Mouse (Mus musculus) left cerebral cortex, postnatal 4 days (tissue): ENCODE measurements around the gene Tnfsfm13. TPM values are rescaled to one million over a fixed set of nuclear protein-coding genes. Genes with fewer than 3 reads are reported as not detected.

Experiments used
- DNase-seq: peaks from one replicate; pipeline ENCODE4 v3.0.0-alpha.2; 2022
- intact Hi-C: fragments of 180-260 bp; cut with DNase I; formaldehyde crosslinking; loops from one replicate; pipeline ENCODE4 v1.15.1; 2025
- microRNA-seq: library from miRNA; unstranded; fragments of <30 nt; microRNA quantifications from one replicate; pipeline ENCODE4 v1.2.0, GENCODE M21; 2022
- total RNA-seq, 2 experiments: library from RNA; stranded (reverse); gene quantifications; 2 replicates each; pipeline ENCODE4 v1.2.3; 2021

Tnfsfm13 gene
- total RNA-seq, 2 experiments from 2014 or later, result 0.30 to 0.97 TPM

DNA sequence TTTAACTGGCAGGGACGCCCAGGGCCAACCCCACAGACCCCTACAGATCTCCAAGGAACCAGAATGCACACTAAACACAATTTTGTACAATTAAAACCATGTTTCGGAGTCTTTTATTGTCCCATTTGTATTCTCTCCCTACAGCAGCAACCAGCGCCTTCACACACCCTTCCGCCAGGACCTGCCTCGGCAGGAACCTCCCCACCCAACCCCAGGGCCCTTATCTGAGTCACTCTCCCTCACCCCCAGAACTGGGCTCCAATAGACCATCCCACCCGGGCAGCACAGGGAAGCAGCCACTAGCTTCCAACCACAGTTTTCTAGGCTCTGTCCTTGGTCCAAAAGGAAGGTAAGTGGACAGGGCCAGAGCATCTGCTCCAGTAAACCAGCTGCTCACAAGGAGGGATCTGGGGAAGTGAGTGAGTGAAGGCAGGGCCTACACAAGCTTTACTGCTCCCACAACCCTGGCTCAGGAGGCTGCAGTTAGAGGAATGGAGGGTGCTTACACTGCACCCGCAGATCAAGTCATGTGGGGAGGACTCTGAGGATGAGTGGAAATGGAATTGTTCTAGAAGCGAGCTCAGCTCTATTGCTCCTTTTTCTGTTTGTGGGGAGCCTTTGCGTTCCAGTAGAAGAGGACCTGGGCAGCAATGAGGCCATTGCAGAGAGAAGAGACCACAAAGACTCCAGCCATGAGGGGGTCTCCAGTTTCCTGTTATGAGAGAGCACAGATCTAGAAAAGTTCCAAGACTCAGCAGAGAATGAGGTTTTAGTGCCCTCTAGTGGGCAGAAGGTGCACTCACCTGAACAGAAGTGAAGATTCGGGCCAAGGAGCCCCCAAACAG is 39.1 kb downstream of the Tnfsfm13 start:
- no peak for DNase-seq
- intact Hi-C loops, result no loop called here

DNA sequence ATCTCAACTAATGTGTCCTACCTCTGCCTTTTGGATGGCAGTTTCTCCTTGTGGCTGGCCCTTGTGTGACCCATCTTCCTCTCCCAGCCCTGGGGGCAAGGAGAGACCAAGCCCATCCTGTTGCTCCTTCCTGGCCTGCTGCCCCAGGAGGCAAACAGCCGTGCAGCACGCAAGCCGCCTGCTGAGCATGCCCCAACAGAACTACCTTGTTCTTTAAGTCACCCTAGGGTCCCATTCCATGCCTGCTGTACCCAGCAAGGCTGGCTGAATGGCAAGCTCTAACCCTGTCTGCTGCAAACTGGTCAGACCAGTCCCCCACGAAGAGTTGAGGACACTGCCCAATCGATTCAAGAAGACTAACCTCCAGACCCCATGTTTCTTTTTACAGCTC is 39.8 kb downstream of the Tnfsfm13 start:
- DNase-seq, result no peak
- intact Hi-C loops, result no loop called here

DNA sequence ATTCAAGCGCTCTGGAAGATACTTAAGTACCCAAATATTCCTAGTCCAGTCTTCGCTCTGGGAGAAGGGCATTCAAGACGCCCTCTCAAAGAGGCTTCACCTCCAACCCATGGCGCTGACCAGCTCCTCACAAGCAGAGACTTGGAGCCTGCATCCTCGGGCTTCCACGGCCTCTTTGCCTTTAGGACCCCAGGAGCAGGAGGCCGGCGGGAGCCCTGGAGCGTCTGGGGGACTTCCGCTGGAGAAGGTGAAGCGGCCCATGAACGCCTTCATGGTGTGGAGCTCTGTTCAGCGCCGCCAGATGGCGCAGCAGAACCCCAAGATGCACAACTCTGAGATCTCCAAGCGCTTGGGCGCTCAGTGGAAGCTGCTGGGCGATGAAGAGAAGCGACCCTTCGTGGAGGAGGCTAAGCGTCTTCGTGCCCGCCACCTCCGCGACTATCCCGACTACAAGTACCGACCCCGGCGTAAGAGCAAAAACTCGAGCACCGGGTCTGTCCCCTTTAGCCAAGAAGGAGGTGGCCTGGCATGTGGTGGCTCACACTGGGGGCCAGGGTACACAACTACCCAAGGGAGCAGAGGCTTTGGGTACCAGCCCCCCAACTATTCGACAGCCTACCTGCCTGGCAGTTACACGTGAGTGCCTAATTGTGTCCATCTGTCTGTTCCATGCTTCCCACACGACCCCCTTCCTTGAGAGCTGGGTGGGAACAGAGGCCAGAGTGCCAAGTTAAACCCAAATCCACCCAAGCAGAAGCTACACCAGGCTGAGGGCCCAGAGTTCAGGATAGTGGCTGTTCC is 40.4 kb downstream of the Tnfsfm13 start, which contains the start of gene Sox15:
Gene Sox15, plus strand, starts transcription at position 51 of the 801 bp plus-strand sequence.
- intact Hi-C loops, result no loop called here
- DNase-seq, result peak; percentile 78

DNA sequence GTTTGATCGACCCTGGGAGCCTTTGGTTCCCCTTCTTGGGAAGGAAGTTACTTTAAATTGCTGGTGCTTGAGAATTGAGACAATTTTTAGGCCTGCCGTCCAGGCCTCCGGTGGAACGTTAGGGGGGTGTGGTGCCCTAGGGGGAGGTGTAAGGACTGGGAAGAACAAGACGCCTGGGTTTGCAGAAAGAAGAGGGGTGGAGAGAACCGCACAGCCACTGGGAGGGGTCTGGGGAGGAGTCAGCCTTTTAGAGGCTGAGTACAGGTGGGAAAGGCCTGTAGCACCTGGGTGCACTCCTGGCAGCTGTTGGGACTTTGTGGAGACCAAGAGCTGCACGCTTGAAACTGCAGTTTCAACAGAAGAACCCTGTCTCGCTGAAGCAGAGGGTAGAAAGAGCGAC is 41.1 kb downstream of the Tnfsfm13 start:
- intact Hi-C loops, result no loop called here
- DNase-seq, result no peak

DNA sequence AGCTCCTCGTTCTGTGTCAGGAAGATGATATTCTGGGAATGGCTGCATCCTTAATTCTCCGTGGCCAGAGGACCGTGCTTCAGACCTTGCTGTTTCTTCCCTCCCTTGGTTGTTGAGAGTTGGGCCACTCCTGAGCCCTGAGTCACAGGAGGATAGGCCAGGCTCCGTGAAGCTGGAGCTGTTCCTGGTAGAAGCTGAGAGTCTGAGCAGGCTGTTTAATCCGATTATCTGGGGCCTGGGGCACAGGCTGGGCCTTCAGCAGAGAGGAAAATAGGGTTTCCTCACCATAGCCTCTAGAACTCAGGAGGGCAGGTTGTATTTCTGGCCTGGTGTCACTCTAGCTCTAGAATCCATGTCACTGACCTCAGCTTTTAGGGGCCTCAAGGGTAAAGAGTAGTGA is 42.5 kb downstream of the Tnfsfm13 start:
- intact Hi-C loops, result no loop called here

DNA sequence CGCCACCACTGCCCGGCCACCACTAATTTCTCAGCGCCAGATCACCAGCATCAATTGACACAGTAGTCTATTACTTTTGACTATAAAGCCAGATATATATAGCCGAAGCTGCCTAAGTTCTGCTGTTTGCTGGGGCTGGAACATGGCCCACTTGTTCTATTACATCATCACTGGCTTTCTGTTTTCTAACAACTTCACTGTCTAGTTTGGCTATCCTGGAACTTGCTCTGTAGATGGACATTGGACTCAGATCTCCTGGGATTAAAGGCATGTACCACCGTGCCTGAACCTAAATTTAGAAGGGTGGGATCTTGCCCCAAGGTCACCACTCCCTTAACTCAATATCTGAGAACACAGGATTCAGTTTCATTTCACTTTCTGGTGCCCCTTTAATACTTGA is 50.0 kb downstream of the Tnfsfm13 start:
- no peak for DNase-seq
- intact Hi-C loops, result no loop called here

More for the DNA sequence above, 42.5 kb downstream of the Tnfsfm13 start:
- DNase-seq, result no peak

DNA sequence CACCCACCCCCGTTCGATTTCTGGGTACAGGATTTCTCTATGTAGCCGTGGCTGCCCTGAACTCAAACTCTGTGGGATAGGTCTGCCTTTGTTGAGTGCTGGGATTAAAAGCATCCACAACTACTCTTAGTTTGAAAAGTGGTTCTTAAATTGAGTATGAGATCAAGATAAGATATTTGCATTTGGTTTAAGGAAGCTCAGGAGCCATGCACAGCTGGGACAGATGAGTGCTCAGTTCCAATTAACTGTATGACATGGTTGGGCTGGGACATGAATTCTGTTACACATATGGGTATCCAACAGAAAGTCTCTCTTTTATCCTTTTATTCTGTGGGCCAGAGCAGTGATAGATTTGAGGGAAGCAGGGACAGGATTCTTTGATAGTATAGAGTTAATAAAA is 60.4 kb downstream of the Tnfsfm13 start:
- intact Hi-C loops, result no loop called here
- no peak for DNase-seq

DNA sequence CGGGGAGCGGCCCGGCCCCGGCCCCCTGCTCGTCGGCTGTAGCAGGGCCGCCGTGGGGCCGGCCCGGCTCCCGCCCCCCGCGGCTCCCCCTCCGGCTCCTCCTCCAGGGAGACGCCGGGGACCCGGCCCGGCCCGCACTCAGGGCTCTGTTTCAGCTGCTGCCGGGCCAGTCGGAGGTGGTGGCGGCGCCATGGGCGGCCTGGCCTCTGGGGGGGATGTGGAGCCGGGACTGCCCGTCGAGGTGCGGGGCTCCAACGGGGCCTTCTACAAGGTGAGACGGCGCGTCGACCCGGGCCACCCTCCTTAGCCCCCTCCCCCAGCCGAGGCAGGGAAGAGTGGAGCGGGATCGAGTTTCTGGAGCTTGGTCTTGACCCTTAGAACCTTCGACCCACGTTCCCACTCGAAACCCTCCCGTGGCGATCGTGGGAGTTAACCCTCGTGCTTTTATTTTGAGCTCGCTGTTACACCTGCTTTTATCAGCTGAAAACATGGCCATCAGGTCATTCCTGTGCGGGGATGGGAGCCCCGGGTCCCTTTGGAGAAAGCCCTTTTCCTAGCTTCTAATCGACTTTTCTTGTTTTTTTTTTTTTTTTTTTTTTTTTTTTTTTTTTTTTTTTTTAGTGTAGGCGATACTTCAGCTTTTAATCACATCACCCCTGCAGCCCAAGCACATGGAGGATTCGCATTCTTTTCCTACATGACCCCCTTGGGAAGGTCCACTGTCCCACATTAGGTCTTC is 62.6 kb downstream of the Tnfsfm13 start:
- intact Hi-C loops, result no loop called here
- DNase-seq, result no peak

Small RNA genes within 50 kb of the gene (microRNA-seq; reads per million reads assigned to microRNA genes)
- 7.8 reads per million, percentile 20 among the genes with 10 or more reads in this experiment for gene Mir1934
- gene Mir467f, result not detected

Other genes with a start within 250 kb of the Tnfsfm13 start
- gene Dnah2, start 147.0 kb downstream of the Tnfsfm13 start, total RNA-seq, result 1 to 10 TPM; 9.3 to 9.7 TPM
- 100 to 1,000 TPM; 180 to 225 TPM for gene Efnb3, start 135.9 kb downstream of the Tnfsfm13 start, total RNA-seq
- gene Wrap53, start 115.8 kb downstream of the Tnfsfm13 start, total RNA-seq, result 1 to 10 TPM; 8.5 to 8.6 TPM
- gene Trp53, start 115.7 kb downstream of the Tnfsfm13 start, total RNA-seq, result 10 to 100 TPM; 38.0 to 39.1 TPM
- gene Atp1b2, start 90.2 kb downstream of the Tnfsfm13 start, total RNA-seq, result 100 to 1,000 TPM; 166 to 200 TPM
- not detected for gene Shbg, start 78.2 kb downstream of the Tnfsfm13 start, total RNA-seq
- 10 to 100 TPM in 1 of 2 experiments, 1 to 10 TPM in 1; 8.7 to 12.4 TPM for gene Sat2, start 74.1 kb downstream of the Tnfsfm13 start, total RNA-seq
- 100 to 1,000 TPM in 1 of 2 experiments, 10 to 100 TPM in 1; 98.2 to 107 TPM for gene Fxr2, start 63.1 kb downstream of the Tnfsfm13 start, total RNA-seq
- not detected for gene Sox15, start 40.8 kb downstream of the Tnfsfm13 start, total RNA-seq
- gene Mpdu1, start 33.5 kb downstream of the Tnfsfm13 start, total RNA-seq, result 10 to 100 TPM; 83.6 to 85.3 TPM
- gene Cd68, start 29.9 kb downstream of the Tnfsfm13 start, total RNA-seq, result 1 to 10 TPM; 7.1 to 8.5 TPM
- 100 to 1,000 TPM; 661 to 680 TPM for gene Eif4a1, start 23.7 kb downstream of the Tnfsfm13 start, total RNA-seq
- 100 to 1,000 TPM; 117 to 129 TPM for gene Senp3, start 14.0 kb downstream of the Tnfsfm13 start, total RNA-seq
- 1 to 10 TPM in 1 of 2 experiments, under 1 TPM in 1; 0.93 to 1.3 TPM for gene Tnfsf13, start 10.3 kb downstream of the Tnfsfm13 start, total RNA-seq
- 1 to 10 TPM; 6.4 to 8.7 TPM for gene Tnfsf12, start 249 bp downstream of the Tnfsfm13 start, total RNA-seq
- 10 to 100 TPM; 49.6 to 54.6 TPM for gene Polr2a, start 62.5 kb upstream of the Tnfsfm13 start, total RNA-seq
- not detected for gene Slc35g3, start 65.9 kb upstream of the Tnfsfm13 start, total RNA-seq
- gene Zbtb4, start 69.8 kb upstream of the Tnfsfm13 start, total RNA-seq, result 10 to 100 TPM; 47.9 to 52.5 TPM
- gene Chrnb1, start 99.8 kb upstream of the Tnfsfm13 start, total RNA-seq, result 1 to 10 TPM in 1 of 2 experiments, under 1 TPM in 1; 0.48 to 1.5 TPM
- gene Fgf11, start 105.8 kb upstream of the Tnfsfm13 start, total RNA-seq, result 10 to 100 TPM; 25.2 to 29.6 TPM
- gene Tmem102, start 109.5 kb upstream of the Tnfsfm13 start, total RNA-seq, result not detected
- gene Gm39566, start 119.2 kb upstream of the Tnfsfm13 start, total RNA-seq, result not detected
- gene Spem2, start 122.4 kb upstream of the Tnfsfm13 start, total RNA-seq, result not detected
- gene Spem1, start 126.1 kb upstream of the Tnfsfm13 start, total RNA-seq, result 1 to 10 TPM in 1 of 2 experiments, under 1 TPM in 1; 0.93 to 1.1 TPM
- gene Nlgn2, start 141.7 kb upstream of the Tnfsfm13 start, total RNA-seq, result 100 to 1,000 TPM; 237 to 257 TPM
- 100 to 1,000 TPM; 140 to 155 TPM for gene Tmem256, start 142.4 kb upstream of the Tnfsfm13 start, total RNA-seq
- gene Plscr3, start 150.3 kb upstream of the Tnfsfm13 start, total RNA-seq, result 10 to 100 TPM; 46.2 to 52.1 TPM
- not detected for gene Tnk1, start 162.6 kb upstream of the Tnfsfm13 start, total RNA-seq
- not detected for gene Tmem95, start 181.9 kb upstream of the Tnfsfm13 start, total RNA-seq
- 1 to 10 TPM in 1 of 2 experiments, under 1 TPM in 1; 0.38 to 1.0 TPM for gene Kctd11, start 185.3 kb upstream of the Tnfsfm13 start, total RNA-seq
- under 1 TPM; 0.50 to 0.72 TPM for gene Acap1, start 199.4 kb upstream of the Tnfsfm13 start, total RNA-seq
- gene 2810408A11Rik, start 204.9 kb upstream of the Tnfsfm13 start, total RNA-seq, result 10 to 100 TPM in 1 of 2 experiments, 1 to 10 TPM in 1; 8.3 to 10.7 TPM
- 100 to 1,000 TPM; 157 to 165 TPM for gene Neurl4, start 205.0 kb upstream of the Tnfsfm13 start, total RNA-seq
- 10 to 100 TPM; 37.8 to 38.3 TPM for gene Gps2, start 217.8 kb upstream of the Tnfsfm13 start, total RNA-seq
- gene Eif5a, start 225.9 kb upstream of the Tnfsfm13 start, total RNA-seq, result 100 to 1,000 TPM; 539 to 555 TPM
- 10 to 100 TPM; 16.1 to 23.5 TPM for gene Ybx2, start 239.7 kb upstream of the Tnfsfm13 start, total RNA-seq